Mouse (Mus musculus) adrenal gland, postnatal 36 days (tissue): Measurements from ENCODE around the gene Pcdh20. TPM values are rescaled to one million over a fixed set of nuclear protein-coding genes. Genes with fewer than 3 reads are reported as not detected.

Source experiments
- DNase-seq, 2 experiments: peaks; one replicate each; pipeline ENCODE4 v3.0.0; 2021; ENCODE audit warnings: mixed read lengths in 1 of 2
- long read RNA-seq, 2 experiments: library from polyadenylated mRNA; stranded (forward); transcript quantifications; one replicate each; pipeline ENCODE4 v2.0.0; 2021; ENCODE audit warnings: borderline sequencing depth in 2 of 2
- total RNA-seq, 2 experiments: library from RNA; stranded (reverse); gene quantifications; 2 replicates each; pipeline ENCODE4 v1.2.3; 2021

The Pcdh20 gene
- total RNA-seq = under 1 TPM; 0.56 to 0.73 TPM
- long read RNA-seq, experiment 1 = 0 reads
- long read RNA-seq, experiment 2 = 0 reads

DNA sequence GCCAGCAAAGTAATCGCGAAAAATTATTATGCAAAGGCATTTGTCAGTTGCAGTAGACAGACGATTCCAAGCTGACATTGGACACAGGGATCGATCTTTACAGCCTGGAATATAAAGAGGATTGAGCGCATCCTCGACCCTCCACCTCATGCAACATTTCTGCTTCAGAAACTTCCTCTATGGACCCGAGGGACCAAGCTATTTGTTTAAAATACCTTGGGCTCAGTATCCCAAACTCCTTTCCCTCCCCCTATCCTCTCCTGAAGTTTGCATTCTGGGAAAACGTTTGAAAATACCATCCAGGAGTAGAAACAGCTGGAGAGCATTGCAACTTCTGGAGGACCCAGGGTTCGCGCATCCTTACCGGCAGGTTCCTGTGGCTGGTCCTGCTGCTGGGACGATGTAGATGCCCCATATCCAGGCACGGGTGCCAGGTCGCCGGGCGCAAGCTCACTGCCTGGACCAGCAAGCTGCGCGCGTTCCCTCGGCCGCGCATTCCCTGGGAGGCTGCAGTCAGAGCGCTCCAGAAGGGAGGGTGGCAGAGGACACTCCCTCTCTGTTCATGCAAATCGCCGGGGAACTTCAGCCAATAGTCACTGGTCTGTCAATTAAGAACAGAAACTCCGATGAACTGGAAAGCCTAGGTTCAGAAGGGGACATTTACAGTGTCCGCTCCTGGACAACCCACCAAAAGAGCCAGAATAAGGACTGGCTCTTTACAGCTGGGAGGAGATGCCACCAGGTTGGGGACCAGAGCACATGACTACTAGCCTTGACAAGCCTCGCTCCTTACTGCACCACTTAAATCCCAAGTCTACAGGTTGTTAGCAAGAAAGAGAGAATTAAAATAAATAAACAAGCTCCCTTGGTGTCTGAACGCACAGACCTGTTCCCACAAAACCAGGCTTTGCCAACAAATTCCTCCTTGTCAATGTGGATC is at the start of gene Pcdh20:
Pcdh20 (minus strand) TSS at position 902 of the 940 bp plus-strand sequence.
- DNase-seq = peak in 1 of 2 experiments; percentile 2

DNA sequence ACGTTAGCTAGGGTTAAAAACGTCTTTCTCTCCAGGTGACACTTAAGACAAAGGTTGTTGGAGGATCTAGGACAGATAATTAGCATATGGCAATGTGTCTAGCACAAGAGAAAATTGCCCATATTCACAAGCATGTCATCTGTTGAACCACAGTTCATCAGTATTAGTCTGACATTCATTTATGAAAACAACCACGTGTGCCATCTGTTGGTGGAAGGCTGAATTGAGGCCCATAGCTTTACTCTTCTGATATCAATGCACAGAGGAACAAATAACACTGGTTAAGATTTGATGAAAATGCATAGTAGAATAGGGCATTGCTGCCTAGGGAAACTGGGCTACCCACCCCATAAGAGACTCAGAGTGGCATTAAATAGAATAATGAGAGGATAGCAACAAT is 8.7 kb upstream of the Pcdh20 start:
- peak in 1 of 2 experiments; percentile 4 for DNase-seq

- DNase-seq = no peak
Observed at GRCm38 (mm10) chr14:88469956-88470355, 1.2 kb downstream of the Pcdh20 start.

DNA sequence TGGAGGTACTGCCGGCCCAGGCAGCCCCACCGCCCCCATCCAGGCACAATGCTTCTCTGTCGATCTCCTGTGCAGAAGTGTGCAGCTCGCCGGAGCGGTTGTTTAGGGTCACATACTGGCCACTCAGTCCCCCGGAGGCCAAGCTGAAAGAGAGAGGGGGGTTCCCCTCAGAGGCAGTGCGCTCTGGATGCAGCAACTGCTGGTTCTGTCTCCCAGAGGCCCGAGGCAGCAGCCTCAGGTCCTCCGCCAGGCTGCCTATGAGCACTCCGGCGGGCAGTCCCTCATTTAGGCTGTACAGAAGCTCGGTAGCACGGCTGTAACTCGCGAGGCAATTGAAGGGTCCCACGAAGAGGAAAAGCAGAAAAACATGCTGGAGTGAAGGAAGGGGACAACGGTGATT is 1.8 kb downstream of the Pcdh20 start:
- DNase-seq = no peak

- DNase-seq = peak in 1 of 2 experiments; percentile 3
Observed at GRCm38 (mm10) chr14:88466416-88466815, 4.8 kb downstream of the Pcdh20 start.

GRCm38 (mm10) chr14:88464356-88464755 is 6.8 kb downstream of the Pcdh20 start:
- no peak for DNase-seq

- DNase-seq = no peak
Observed at GRCm38 (mm10) chr14:88463357-88463756, 7.8 kb downstream of the Pcdh20 start.

- no peak for DNase-seq
Observed at GRCm38 (mm10) chr14:88462944-88463343, 8.3 kb downstream of the Pcdh20 start.

- DNase-seq = no peak
Observed at GRCm38 (mm10) chr14:88460705-88461104, 10.5 kb downstream of the Pcdh20 start.

GRCm38 (mm10) chr14:88443304-88443703 is 27.9 kb downstream of the Pcdh20 start:
- DNase-seq = no peak

- DNase-seq = no peak
Observed at GRCm38 (mm10) chr14:88429393-88429792, 41.8 kb downstream of the Pcdh20 start.

DNA sequence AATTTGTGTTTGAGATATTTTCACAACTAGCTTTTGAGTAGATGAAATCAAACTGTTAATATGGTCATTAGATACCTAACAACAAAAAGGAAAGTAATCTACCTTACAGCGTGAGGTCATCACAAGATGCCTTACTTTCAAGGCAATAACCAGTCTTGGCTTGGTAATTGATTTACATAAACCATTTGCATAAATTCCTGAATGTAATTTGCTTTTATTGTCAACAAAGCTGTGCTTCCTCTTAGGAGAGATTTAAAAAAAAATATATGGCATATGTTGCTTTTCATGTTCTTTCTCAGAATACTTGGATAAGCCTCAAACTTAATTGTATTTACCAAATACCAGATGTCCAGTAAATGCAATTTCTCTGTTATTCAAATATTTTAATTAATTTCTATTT is 43.8 kb downstream of the Pcdh20 start:
- DNase-seq = no peak
